Mouse (Mus musculus) spleen, adult 18-20 months (tissue): ENCODE data around the gene Sbsn.
A peak's percentile ranks its signal among the peaks of the same experiment; 100 is the strongest.

Experiments
- DNase-seq, 2 experiments: peaks; one replicate each; pipeline ENCODE4 v3.0.0; 2022; ENCODE audit warnings: mixed read lengths in 2 of 2

The Sbsn gene

GRCm38 (mm10) chr7:30758853-30759252, 7.6 kb downstream of the Sbsn start:
- DNase-seq: peak in 1 of 2 experiments; percentile 37

GRCm38 (mm10) chr7:30761769-30762352, 10.6 kb downstream of the Sbsn start:
- DNase-seq: no peak

GRCm38 (mm10) chr7:30763456-30763855, 12.2 kb downstream of the Sbsn start, which contains the start of gene Dmkn:
TSS of gene Dmkn (plus strand) at chr7:30763756.
- no peak for DNase-seq

GRCm38 (mm10) chr7:30765173-30765572, 13.9 kb downstream of the Sbsn start:
- no peak for DNase-seq

- no peak for DNase-seq
These were observed 15.1 kb downstream of the Sbsn start for GRCm38 (mm10) chr7:30766408-30766807.

GRCm38 (mm10) chr7:30769236-30769635, 18.0 kb downstream of the Sbsn start:
- peak in 1 of 2 experiments; percentile 16 for DNase-seq

- DNase-seq: no peak
These were observed 24.8 kb downstream of the Sbsn start for GRCm38 (mm10) chr7:30776104-30776503.

- DNase-seq: no peak
These were observed 25.9 kb downstream of the Sbsn start for GRCm38 (mm10) chr7:30777081-30777579.

GRCm38 (mm10) chr7:30777911-30778310, 26.6 kb downstream of the Sbsn start:
- no peak for DNase-seq

- DNase-seq: peak in 1 of 2 experiments; percentile 18
These were observed 30.5 kb downstream of the Sbsn start for GRCm38 (mm10) chr7:30781792-30782191.

- no peak for DNase-seq
These were observed 31.4 kb downstream of the Sbsn start for GRCm38 (mm10) chr7:30782658-30783057.

- DNase-seq: no peak
These were observed 33.9 kb downstream of the Sbsn start for GRCm38 (mm10) chr7:30785154-30785553.

- DNase-seq: no peak
These were observed 34.7 kb downstream of the Sbsn start for GRCm38 (mm10) chr7:30785721-30786546.

- DNase-seq: no peak
These were observed 36.2 kb downstream of the Sbsn start, which contains the start of gene Krtdap for GRCm38 (mm10) chr7:30787377-30788022. TSS of gene Krtdap (plus strand) at chr7:30787896.

- no peak for DNase-seq
These were observed 38.9 kb downstream of the Sbsn start for GRCm38 (mm10) chr7:30790141-30790540.

- DNase-seq: no peak
These were observed 40.6 kb downstream of the Sbsn start for GRCm38 (mm10) chr7:30791921-30792320.

- DNase-seq: no peak
These were observed 43.6 kb downstream of the Sbsn start for GRCm38 (mm10) chr7:30794921-30795320.

GRCm38 (mm10) chr7:30796790-30797189, 45.5 kb downstream of the Sbsn start:
- DNase-seq: no peak

GRCm38 (mm10) chr7:30800653-30801052, 49.4 kb downstream of the Sbsn start:
- DNase-seq: no peak

- no peak for DNase-seq
These were observed 52.0 kb downstream of the Sbsn start for GRCm38 (mm10) chr7:30803256-30803655.

GRCm38 (mm10) chr7:30804026-30804715, 52.9 kb downstream of the Sbsn start:
- no peak for DNase-seq
